Mouse (Mus musculus): ENCODE measurements around the gene Galnt17. TPM values are rescaled to one million over a fixed set of nuclear protein-coding genes. Genes with fewer than 3 reads are reported as not detected.

Gene Galnt17
- polyA plus RNA-seq, 1 experiment from 2014 or later = 0.08 TPM

- 59% methylated on average over 1 of the region's 1 CpGs for WGBS (ENCODE audit: insufficient replicate concordance)
- H3K4me2 ChIP-seq (ENCODE audit: low read depth, low read length) = no peak overlapping the region
- ATAC-seq (ENCODE audit: low read depth) = no peak
Measured at GRCm38 (mm10) chr5:131180756-131181155, 127.5 kb downstream of the Galnt17 start.

GRCm38 (mm10) chr5:131177851-131178250, 130.4 kb downstream of the Galnt17 start:
- no peaks in the 10 kb centered on the region for H3K9me3 ChIP-seq (replicated peaks; ENCODE audit: control insufficient read depth, low read length)
- H3K27me3 ChIP-seq (ENCODE audit: control insufficient read depth, insufficient read depth, low read depth, low read length) = no peaks in the 10 kb centered on the region
- H3K4me3 ChIP-seq (ENCODE audit: low read depth, low read length) = no peak overlapping the region
- H3K4me2 ChIP-seq (ENCODE audit: low read depth, low read length) = no peak overlapping the region
- H3K4me1 ChIP-seq (ENCODE audit: control insufficient read depth, low read depth, low read length) = no peaks in the 10 kb centered on the region
- no peak overlapping the region for H3K27ac ChIP-seq (ENCODE audit: low read length)
- no peak overlapping the region for H3K9ac ChIP-seq (ENCODE audit: low read depth, low read length)
- no peak for ATAC-seq (ENCODE audit: low read depth)
- H3K36me3 ChIP-seq (ENCODE audit: control insufficient read depth, insufficient read depth) = no peaks in the 10 kb centered on the region
- WGBS (ENCODE audit: insufficient replicate concordance) = 51% methylated on average over 7 of the region's 7 CpGs

More at GRCm38 (mm10) chr5:131180756-131181155, 127.5 kb downstream of the Galnt17 start:
- H3K9me3 ChIP-seq (replicated peaks; ENCODE audit: control insufficient read depth, low read length) = no peaks in the 10 kb centered on the region; the same call in 1 of the 2 replicates
- H3K4me3 ChIP-seq (ENCODE audit: low read depth, low read length) = no peak overlapping the region
- H3K27me3 ChIP-seq (ENCODE audit: control insufficient read depth, insufficient read depth, low read depth, low read length) = no peaks in the 10 kb centered on the region
- no peaks in the 10 kb centered on the region for H3K4me1 ChIP-seq (ENCODE audit: control insufficient read depth, low read depth, low read length)
- no peak overlapping the region for H3K9ac ChIP-seq (ENCODE audit: low read depth, low read length)
- no peaks in the 10 kb centered on the region for H3K36me3 ChIP-seq (ENCODE audit: control insufficient read depth, insufficient read depth)
- H3K27ac ChIP-seq (ENCODE audit: low read length) = no peak overlapping the region

DNA sequence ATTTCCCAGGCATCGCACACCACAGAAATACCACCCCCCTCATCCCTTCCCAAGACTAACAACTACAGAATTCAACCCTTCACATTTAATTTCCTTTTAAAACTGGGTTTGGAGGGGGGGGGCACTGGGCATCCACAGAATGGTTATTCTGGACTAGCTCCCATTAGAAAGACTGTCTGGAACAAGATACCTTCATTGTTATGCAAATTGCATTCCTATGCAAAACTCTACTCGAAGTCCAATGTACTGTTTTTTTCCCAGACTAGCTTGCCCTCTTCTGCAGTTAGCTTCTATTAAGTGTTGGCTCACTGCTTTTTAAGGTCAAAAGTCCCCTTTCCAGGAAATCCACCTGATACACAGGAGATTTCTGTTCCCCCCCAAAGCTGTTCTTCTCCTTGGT, 131.1 kb downstream of the Galnt17 start:
- no peak for ATAC-seq (ENCODE audit: low read depth)
- no peaks in the 10 kb centered on the region for H3K36me3 ChIP-seq (ENCODE audit: control insufficient read depth, insufficient read depth)
- 47% methylated on average over 2 of the region's 2 CpGs for WGBS (ENCODE audit: insufficient replicate concordance)
- H3K4me2 ChIP-seq (ENCODE audit: low read depth, low read length) = no peak overlapping the region
- H3K9me3 ChIP-seq (replicated peaks; ENCODE audit: control insufficient read depth, low read length) = no peaks in the 10 kb centered on the region
- no peak overlapping the region for H3K9ac ChIP-seq (ENCODE audit: low read depth, low read length)
- no peak overlapping the region for H3K4me3 ChIP-seq (ENCODE audit: low read depth, low read length)
- H3K27ac ChIP-seq (ENCODE audit: low read length) = no peak overlapping the region
- H3K27me3 ChIP-seq (ENCODE audit: control insufficient read depth, insufficient read depth, low read depth, low read length) = no peaks in the 10 kb centered on the region
- H3K4me1 ChIP-seq (ENCODE audit: control insufficient read depth, low read depth, low read length) = no peaks in the 10 kb centered on the region

DNA sequence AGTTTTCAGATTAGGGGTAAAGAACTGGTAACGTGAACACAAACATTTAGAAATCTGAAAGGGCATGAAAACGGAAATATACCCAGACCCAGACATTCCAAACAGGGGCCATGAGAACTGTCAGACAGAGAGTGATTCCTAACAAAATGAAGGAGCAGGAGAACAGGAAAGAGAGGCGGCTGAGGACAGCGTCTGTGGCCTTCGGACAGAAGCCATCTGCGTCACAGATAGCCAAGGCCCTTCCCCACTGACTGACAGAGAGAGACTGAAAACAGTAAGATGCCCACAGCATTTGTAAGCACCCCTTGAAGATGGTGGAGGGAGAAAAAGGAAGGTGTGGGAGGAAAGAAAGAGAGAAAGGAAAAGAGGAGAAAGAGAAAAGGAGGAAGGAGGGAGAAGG, 139.1 kb downstream of the Galnt17 start:
- Histone ChIP-seq H3K9ac (ENCODE audit: low read depth, low read length) (no peak overlapping the region), H3K27me3 (ENCODE audit: control insufficient read depth, insufficient read depth, low read depth, low read length) (no peaks in the 10 kb centered on the region), H3K27ac (ENCODE audit: low read length) (no peak overlapping the region), H3K36me3 (ENCODE audit: control insufficient read depth, insufficient read depth) (no peaks in the 10 kb centered on the region), H3K4me3 (ENCODE audit: low read depth, low read length) (no peak overlapping the region), H3K4me1 (ENCODE audit: control insufficient read depth, low read depth, low read length) (no peaks in the 10 kb centered on the region), H3K9me3 (replicated peaks; ENCODE audit: control insufficient read depth, low read length) (no peaks in the 10 kb centered on the region), H3K4me2 (ENCODE audit: low read depth, low read length) (no peak overlapping the region)
- WGBS (ENCODE audit: insufficient replicate concordance) = 54% methylated on average over 6 of the region's 6 CpGs
- no peak for ATAC-seq (ENCODE audit: low read depth)

- ATAC-seq (ENCODE audit: low read depth) = no peak
- Histone ChIP-seq H3K9ac (ENCODE audit: low read depth, low read length) (no peak overlapping the region), H3K36me3 (ENCODE audit: control insufficient read depth, insufficient read depth) (no peaks in the 10 kb centered on the region), H3K4me1 (ENCODE audit: control insufficient read depth, low read depth, low read length) (no peaks in the 10 kb centered on the region), H3K27me3 (ENCODE audit: control insufficient read depth, insufficient read depth, low read depth, low read length) (no peaks in the 10 kb centered on the region), H3K4me2 (ENCODE audit: low read depth, low read length) (no peak overlapping the region), H3K9me3 (replicated peaks; ENCODE audit: control insufficient read depth, low read length) (no peaks in the 10 kb centered on the region), H3K4me3 (ENCODE audit: low read depth, low read length) (no peak overlapping the region), H3K27ac (ENCODE audit: low read length) (no peak overlapping the region)
- WGBS (ENCODE audit: insufficient replicate concordance) = 45% methylated on average over 5 of the region's 5 CpGs
Measured at GRCm38 (mm10) chr5:131167366-131167765, 140.9 kb downstream of the Galnt17 start.

DNA sequence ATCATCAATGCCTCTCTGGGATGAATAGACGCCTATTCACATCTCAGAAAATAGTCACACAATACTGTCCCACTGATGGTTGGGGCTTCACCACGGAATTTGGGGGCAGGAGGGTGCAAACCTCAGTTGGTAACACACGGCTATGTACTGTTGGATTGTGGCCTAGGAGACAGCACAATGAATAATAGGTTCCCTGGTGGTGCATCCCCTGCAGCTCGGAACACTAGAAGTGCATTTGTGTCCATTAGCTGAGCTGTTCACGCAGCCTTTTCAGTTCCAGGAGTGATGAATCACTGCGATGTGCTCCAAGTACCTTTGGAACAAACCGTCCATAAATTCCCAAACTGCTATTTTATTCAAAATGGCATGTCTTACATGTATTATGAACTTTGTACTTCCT, 142.6 kb downstream of the Galnt17 start:
- Histone ChIP-seq H3K4me3 (ENCODE audit: low read depth, low read length) (no peak overlapping the region), H3K4me2 (ENCODE audit: low read depth, low read length) (no peak overlapping the region), H3K9me3 (replicated peaks; ENCODE audit: control insufficient read depth, low read length) (no peaks in the 10 kb centered on the region), H3K36me3 (ENCODE audit: control insufficient read depth, insufficient read depth) (no peaks in the 10 kb centered on the region), H3K27ac (ENCODE audit: low read length) (no peak overlapping the region), H3K9ac (ENCODE audit: low read depth, low read length) (no peak overlapping the region), H3K4me1 (ENCODE audit: control insufficient read depth, low read depth, low read length) (no peaks in the 10 kb centered on the region), H3K27me3 (ENCODE audit: control insufficient read depth, insufficient read depth, low read depth, low read length) (no peaks in the 10 kb centered on the region)
- ATAC-seq (ENCODE audit: low read depth) = no peak
- WGBS (ENCODE audit: insufficient replicate concordance) = 65% methylated on average over 7 of the region's 7 CpGs

DNA sequence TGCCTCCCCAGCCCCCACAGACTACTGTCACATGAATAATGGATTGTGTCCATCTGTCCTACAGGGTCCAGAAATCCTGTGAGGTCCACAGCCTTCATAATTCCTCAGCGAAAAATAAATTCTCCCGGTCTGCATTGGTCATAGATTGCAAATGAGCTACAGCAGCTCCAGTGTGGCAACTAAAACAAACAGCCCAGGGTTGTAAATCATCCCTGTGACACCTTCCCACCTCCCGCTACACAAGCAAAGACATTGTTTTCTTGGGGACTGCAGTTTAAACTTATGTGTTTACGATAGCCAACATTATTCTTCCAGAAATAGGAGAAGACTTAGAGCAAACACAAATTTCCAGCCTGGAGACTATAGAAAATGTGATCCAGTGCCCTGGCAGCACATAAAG, 150.4 kb downstream of the Galnt17 start:
- ATAC-seq (ENCODE audit: low read depth) = no peak
- WGBS (ENCODE audit: insufficient replicate concordance) = 33% methylated on average over 4 of the region's 4 CpGs
- H3K9me3 ChIP-seq (replicated peaks; ENCODE audit: control insufficient read depth, low read length) = no peaks in the 10 kb centered on the region
- H3K27ac ChIP-seq (ENCODE audit: low read length) = no peak overlapping the region
- H3K4me3 ChIP-seq (ENCODE audit: low read depth, low read length) = no peak overlapping the region
- no peaks in the 10 kb centered on the region for H3K27me3 ChIP-seq (ENCODE audit: control insufficient read depth, insufficient read depth, low read depth, low read length)
- no peaks in the 10 kb centered on the region for H3K4me1 ChIP-seq (ENCODE audit: control insufficient read depth, low read depth, low read length)
- no peak overlapping the region for H3K9ac ChIP-seq (ENCODE audit: low read depth, low read length)
- H3K4me2 ChIP-seq (ENCODE audit: low read depth, low read length) = no peak overlapping the region
- no peaks in the 10 kb centered on the region for H3K36me3 ChIP-seq (ENCODE audit: control insufficient read depth, insufficient read depth)

- no peaks in the 10 kb centered on the region for H3K27me3 ChIP-seq (ENCODE audit: control insufficient read depth, insufficient read depth, low read depth, low read length)
- no peaks in the 10 kb centered on the region for H3K9me3 ChIP-seq (replicated peaks; ENCODE audit: control insufficient read depth, low read length)
- H3K4me2 ChIP-seq (ENCODE audit: low read depth, low read length) = no peak overlapping the region
- 57% methylated on average over 3 of the region's 3 CpGs for WGBS (ENCODE audit: insufficient replicate concordance)
- no peak overlapping the region for H3K27ac ChIP-seq (ENCODE audit: low read length)
- no peaks in the 10 kb centered on the region for H3K4me1 ChIP-seq (ENCODE audit: control insufficient read depth, low read depth, low read length)
- H3K36me3 ChIP-seq (ENCODE audit: control insufficient read depth, insufficient read depth) = no peaks in the 10 kb centered on the region
- no peak overlapping the region for H3K9ac ChIP-seq (ENCODE audit: low read depth, low read length)
- H3K4me3 ChIP-seq (ENCODE audit: low read depth, low read length) = no peak overlapping the region
- ATAC-seq (ENCODE audit: low read depth) = no peak
Measured at GRCm38 (mm10) chr5:131156323-131156722, 152.0 kb downstream of the Galnt17 start.

GRCm38 (mm10) chr5:131142606-131143005, 165.7 kb downstream of the Galnt17 start:
- Histone ChIP-seq H3K27me3 (ENCODE audit: control insufficient read depth, insufficient read depth, low read depth, low read length) (no peaks in the 10 kb centered on the region), H3K9me3 (replicated peaks; ENCODE audit: control insufficient read depth, low read length) (no peaks in the 10 kb centered on the region), H3K9ac (ENCODE audit: low read depth, low read length) (no peak overlapping the region), H3K27ac (ENCODE audit: low read length) (no peak overlapping the region), H3K36me3 (ENCODE audit: control insufficient read depth, insufficient read depth) (no peaks in the 10 kb centered on the region), H3K4me2 (ENCODE audit: low read depth, low read length) (no peak overlapping the region), H3K4me1 (ENCODE audit: control insufficient read depth, low read depth, low read length) (no peaks in the 10 kb centered on the region), H3K4me3 (ENCODE audit: low read depth, low read length) (no peak overlapping the region)
- 61% methylated on average over 4 of the region's 4 CpGs for WGBS (ENCODE audit: insufficient replicate concordance)
- no peak for ATAC-seq (ENCODE audit: low read depth)

GRCm38 (mm10) chr5:131134809-131135208, 173.5 kb downstream of the Galnt17 start:
- H3K9ac ChIP-seq (ENCODE audit: low read depth, low read length) = no peak overlapping the region
- H3K4me3 ChIP-seq (ENCODE audit: low read depth, low read length) = no peak overlapping the region
- H3K27ac ChIP-seq (ENCODE audit: low read length) = no peak overlapping the region
- H3K36me3 ChIP-seq (ENCODE audit: control insufficient read depth, insufficient read depth) = no peaks in the 10 kb centered on the region
- ATAC-seq (ENCODE audit: low read depth) = no peak
- no peaks in the 10 kb centered on the region for H3K27me3 ChIP-seq (ENCODE audit: control insufficient read depth, insufficient read depth, low read depth, low read length)
- H3K9me3 ChIP-seq (replicated peaks; ENCODE audit: control insufficient read depth, low read length) = no peaks in the 10 kb centered on the region
- no peaks in the 10 kb centered on the region for H3K4me1 ChIP-seq (ENCODE audit: control insufficient read depth, low read depth, low read length)
- no peak overlapping the region for H3K4me2 ChIP-seq (ENCODE audit: low read depth, low read length)

Data from liver, embryonic 16.5 days (tissue).